Mouse (Mus musculus) fibroblast of lung, adult 2 months (primary cell): Measurements from ENCODE around the gene Endod1.
"Not testable (repeated sequence)": the region's sequence is repeated elsewhere in the genome, so short reads cannot be mapped to it uniquely, and the experiment has no call there.

Source experiments
- DNase-seq: peaks from one replicate; pipeline ENCODE4 v3.0.0-alpha.2; 2011; ENCODE audit warnings: low read depth

Gene Endod1

GRCm38 (mm10) chr9:14380386-14381285 is 671 bp downstream of the Endod1 start:
- DNase-seq = no peak

GRCm38 (mm10) chr9:14379769-14380385 is 1.4 kb downstream of the Endod1 start:
- no peak for DNase-seq

- DNase-seq = no peak
Measured at GRCm38 (mm10) chr9:14378151-14378550, 3.2 kb downstream of the Endod1 start.

- no peak for DNase-seq
Measured at GRCm38 (mm10) chr9:14376149-14376548, 5.2 kb downstream of the Endod1 start.

GRCm38 (mm10) chr9:14372440-14372839 is 8.9 kb downstream of the Endod1 start:
- no peak for DNase-seq

- no peak for DNase-seq
Measured at GRCm38 (mm10) chr9:14369271-14369670, 12.0 kb downstream of the Endod1 start.

GRCm38 (mm10) chr9:14367850-14368249 is 13.5 kb downstream of the Endod1 start:
- DNase-seq = no peak

- no peak for DNase-seq
Measured at GRCm38 (mm10) chr9:14365481-14366125, 15.7 kb downstream of the Endod1 start.

GRCm38 (mm10) chr9:14364719-14365118 is 16.6 kb downstream of the Endod1 start:
- DNase-seq = no peak

- DNase-seq = no peak
Measured at GRCm38 (mm10) chr9:14363540-14363939, 17.8 kb downstream of the Endod1 start.

GRCm38 (mm10) chr9:14362068-14362768 is 19.1 kb downstream of the Endod1 start:
- DNase-seq = no peak

- DNase-seq = no peak
Measured at GRCm38 (mm10) chr9:14357033-14357432, 24.3 kb downstream of the Endod1 start.

GRCm38 (mm10) chr9:14354852-14355251 is 26.5 kb downstream of the Endod1 start:
- DNase-seq = no peak

- DNase-seq = no peak
Measured at GRCm38 (mm10) chr9:14352337-14352736, 29.0 kb downstream of the Endod1 start.

- no peak for DNase-seq
Measured at GRCm38 (mm10) chr9:14350787-14351186, 30.5 kb downstream of the Endod1 start.

GRCm38 (mm10) chr9:14349380-14349779 is 31.9 kb downstream of the Endod1 start:
- no peak for DNase-seq

GRCm38 (mm10) chr9:14348416-14348815 is 32.9 kb downstream of the Endod1 start:
- DNase-seq = no peak

- DNase-seq = not testable (repeated sequence)
Measured at GRCm38 (mm10) chr9:14345866-14346265, 35.4 kb downstream of the Endod1 start.

GRCm38 (mm10) chr9:14342041-14342668 is 39.2 kb downstream of the Endod1 start:
- no peak for DNase-seq

- no peak for DNase-seq
Measured at GRCm38 (mm10) chr9:14338701-14339100, 42.6 kb downstream of the Endod1 start.

GRCm38 (mm10) chr9:14336901-14337300 is 44.4 kb downstream of the Endod1 start:
- no peak for DNase-seq

GRCm38 (mm10) chr9:14335829-14336228 is 45.5 kb downstream of the Endod1 start:
- DNase-seq = no peak
